Mouse (Mus musculus): ENCODE results near the gene Olfr819. TPM values are rescaled to one million over a fixed set of nuclear protein-coding genes. Genes with fewer than 3 reads are reported as not detected.
"Not testable (repeated sequence)": the region's sequence is repeated elsewhere in the genome, so short reads cannot be mapped to it uniquely, and the experiment has no call there.

Olfr819 gene
- total RNA-seq (2014; fragmentation: Nextera tagmentation) (not detected in 2 replicates), total RNA-seq (2017) (0.12 and 0.16 TPM in 2 replicates), polyA plus RNA-seq (2012) (not detected in 2 replicates)

GRCm38 (mm10) chr10:129967166-129967565 lies at the start of gene Olfr819:
TSS of gene Olfr819 (minus strand) at chr10:129967266.
- not testable (repeated sequence) for H3K9me3 ChIP-seq (replicated peaks); H3K27me3 ChIP-seq (ENCODE audit: insufficient read depth, low read length); H3K36me3 ChIP-seq (replicated peaks); ATAC-seq (ENCODE audit: extremely low read depth, insufficient number of reproducible peaks, low FRiP score, poor library complexity, severe bottlenecking); H3K4me1 ChIP-seq (ENCODE audit: insufficient read depth, low read depth, low read length); H3K4me3 ChIP-seq (ENCODE audit: low read depth, low read length); DNase-seq (ENCODE audit: low spot score)

GRCm38 (mm10) chr10:130012321-130012720 lies 45.3 kb upstream of the Olfr819 start, which contains the start of gene Olfr820:
TSS of gene Olfr820 (plus strand) at chr10:130012621.
- H3K36me3 ChIP-seq (replicated peaks), result no peaks in the 10 kb centered on the region
- DNase-seq (ENCODE audit: low spot score), result no peak
- H3K9me3 ChIP-seq (replicated peaks), result no peaks in the 10 kb centered on the region
- no peaks in the 10 kb centered on the region for H3K27me3 ChIP-seq (ENCODE audit: insufficient read depth, low read length)
- no peak for ATAC-seq (ENCODE audit: extremely low read depth, insufficient number of reproducible peaks, low FRiP score, poor library complexity, severe bottlenecking)
- no peaks in the 10 kb centered on the region for H3K4me1 ChIP-seq (ENCODE audit: insufficient read depth, low read depth, low read length)
- TF ChIP-seq GATA2 (IDR thresholded peaks at IDR 0.05; ENCODE audit: borderline replicate concordance, low read depth, low read length) (no peak), TAL1 (conservative IDR thresholded peaks at IDR 0.05; ENCODE audit: low read depth, low read length) (no peak), GATA1 (IDR thresholded peaks at IDR 0.05; ENCODE audit: borderline replicate concordance, low read length) (no peak), CTCF (IDR thresholded peaks at IDR 0.05; ENCODE audit: low read depth, low read length) (no peak), POLR2AphosphoS5 (IDR thresholded peaks at IDR 0.05; ENCODE audit: insufficient replicate concordance, low read depth, low read length) (no peak)
- H3K4me3 ChIP-seq (ENCODE audit: low read depth, low read length), result no peak within 1 kb of the TSS

- DNase-seq (ENCODE audit: low spot score); ATAC-seq (ENCODE audit: extremely low read depth, insufficient number of reproducible peaks, low FRiP score, poor library complexity, severe bottlenecking); H3K4me3 ChIP-seq (ENCODE audit: low read depth, low read length): not testable (repeated sequence)
Measured at GRCm38 (mm10) chr10:130005366-130005765, 38.3 kb upstream of the Olfr819 start.

GRCm38 (mm10) chr10:130004104-130004503 lies 37.0 kb upstream of the Olfr819 start:
- H3K4me1 ChIP-seq (ENCODE audit: insufficient read depth, low read depth, low read length); DNase-seq (ENCODE audit: low spot score); H3K9me3 ChIP-seq (replicated peaks); ATAC-seq (ENCODE audit: extremely low read depth, insufficient number of reproducible peaks, low FRiP score, poor library complexity, severe bottlenecking); H3K27me3 ChIP-seq (ENCODE audit: insufficient read depth, low read length); H3K36me3 ChIP-seq (replicated peaks); H3K4me3 ChIP-seq (ENCODE audit: low read depth, low read length): not testable (repeated sequence)

More at GRCm38 (mm10) chr10:130005366-130005765, 38.3 kb upstream of the Olfr819 start:
- H3K27me3 ChIP-seq (ENCODE audit: insufficient read depth, low read length); H3K9me3 ChIP-seq (replicated peaks); H3K4me1 ChIP-seq (ENCODE audit: insufficient read depth, low read depth, low read length); H3K36me3 ChIP-seq (replicated peaks): not testable (repeated sequence)

GRCm38 (mm10) chr10:129984962-129985361 lies 17.9 kb upstream of the Olfr819 start, which contains the start of gene Gm10310:
TSS of gene Gm10310 (minus strand) at chr10:129985062.
- not testable (repeated sequence) for H3K27me3 ChIP-seq (ENCODE audit: insufficient read depth, low read length); ATAC-seq (ENCODE audit: extremely low read depth, insufficient number of reproducible peaks, low FRiP score, poor library complexity, severe bottlenecking); H3K4me3 ChIP-seq (ENCODE audit: low read depth, low read length); H3K4me1 ChIP-seq (ENCODE audit: insufficient read depth, low read depth, low read length); DNase-seq (ENCODE audit: low spot score); H3K9me3 ChIP-seq (replicated peaks); H3K36me3 ChIP-seq (replicated peaks)

- H3K27me3 ChIP-seq (ENCODE audit: insufficient read depth, low read length); H3K9me3 ChIP-seq (replicated peaks); DNase-seq (ENCODE audit: low spot score); H3K4me3 ChIP-seq (ENCODE audit: low read depth, low read length); H3K4me1 ChIP-seq (ENCODE audit: insufficient read depth, low read depth, low read length); H3K36me3 ChIP-seq (replicated peaks): not testable (repeated sequence)
- ATAC-seq (ENCODE audit: extremely low read depth, insufficient number of reproducible peaks, low FRiP score, poor library complexity, severe bottlenecking), result peak; percentile 45; the same call in 1 of the 2 replicates
Measured at GRCm38 (mm10) chr10:129981867-129982266, 14.8 kb upstream of the Olfr819 start.

GRCm38 (mm10) chr10:129976040-129976439 lies 9.0 kb upstream of the Olfr819 start, which contains the start of gene Olfr247:
TSS of gene Olfr247 (minus strand) at chr10:129976140.
- H3K4me3 ChIP-seq (ENCODE audit: low read depth, low read length); ATAC-seq (ENCODE audit: extremely low read depth, insufficient number of reproducible peaks, low FRiP score, poor library complexity, severe bottlenecking); DNase-seq (ENCODE audit: low spot score); H3K4me1 ChIP-seq (ENCODE audit: insufficient read depth, low read depth, low read length); H3K36me3 ChIP-seq (replicated peaks); H3K27me3 ChIP-seq (ENCODE audit: insufficient read depth, low read length); H3K9me3 ChIP-seq (replicated peaks): not testable (repeated sequence)

- not testable (repeated sequence) for H3K36me3 ChIP-seq (replicated peaks); H3K4me1 ChIP-seq (ENCODE audit: insufficient read depth, low read depth, low read length); ATAC-seq (ENCODE audit: extremely low read depth, insufficient number of reproducible peaks, low FRiP score, poor library complexity, severe bottlenecking); H3K4me3 ChIP-seq (ENCODE audit: low read depth, low read length); H3K27me3 ChIP-seq (ENCODE audit: insufficient read depth, low read length); H3K9me3 ChIP-seq (replicated peaks); DNase-seq (ENCODE audit: low spot score)
Measured at GRCm38 (mm10) chr10:129972994-129973393, 5.9 kb upstream of the Olfr819 start.

- H3K9me3 ChIP-seq (replicated peaks); H3K4me1 ChIP-seq (ENCODE audit: insufficient read depth, low read depth, low read length); DNase-seq (ENCODE audit: low spot score); H3K4me3 ChIP-seq (ENCODE audit: low read depth, low read length); H3K36me3 ChIP-seq (replicated peaks); H3K27me3 ChIP-seq (ENCODE audit: insufficient read depth, low read length); ATAC-seq (ENCODE audit: extremely low read depth, insufficient number of reproducible peaks, low FRiP score, poor library complexity, severe bottlenecking): not testable (repeated sequence)
Measured at GRCm38 (mm10) chr10:129966232-129966631, 834 bp downstream of the Olfr819 start.

All from G1E (cell line).